Mouse (Mus musculus): ENCODE results near the gene Ppid. TPM values are rescaled to one million over a fixed set of nuclear protein-coding genes. Genes with fewer than 3 reads are reported as not detected.

The Ppid gene
- 158 and 164 TPM in 2 replicates for polyA plus RNA-seq (2015; fragmentation: Nextera tagmentation; extraction: Ambion mirVana)

GRCm38 (mm10) chr3:79590863-79591792 lies at the start of gene Ppid:
Ppid (plus strand) TSS chr3:79591342.
- Histone ChIP-seq H3K4me3 (replicated peaks) (peak within 1 kb of the TSS; percentile 94), H3K4me1 (peaks cover 26% of the 10 kb centered on the region), H3K36me3 (peaks cover 17% of the 10 kb centered on the region), H3K27ac (replicated peaks) (peak within 1 kb of the TSS; percentile 89), H3K9ac (replicated peaks) (peak within 1 kb of the TSS; percentile 83), H3K27me3 (replicated peaks) (no peaks in the 10 kb centered on the region), H3K4me2 (peak within 1 kb of the TSS; percentile 86), H3K9me3 (replicated peaks) (no peaks in the 10 kb centered on the region)
- ATAC-seq (ENCODE audit: low FRiP score): peak; percentile 88
- WGBS: 3% methylated on average over 63 of the region's 63 CpGs

GRCm38 (mm10) chr3:79542585-79542984 lies 48.6 kb upstream of the Ppid start:
- Histone ChIP-seq H3K4me3 (replicated peaks) (no peak overlapping the region), H3K4me1 (no peaks in the 10 kb centered on the region), H3K4me2 (no peak overlapping the region), H3K9me3 (replicated peaks) (no peaks in the 10 kb centered on the region), H3K27ac (replicated peaks) (no peak overlapping the region), H3K36me3 (no peaks in the 10 kb centered on the region), H3K9ac (replicated peaks) (no peak overlapping the region), H3K27me3 (replicated peaks) (no peaks in the 10 kb centered on the region)
- WGBS: 43% methylated on average over 6 of the region's 6 CpGs
- no peak for ATAC-seq (ENCODE audit: low FRiP score)

- H3K4me1 ChIP-seq: no peaks in the 10 kb centered on the region
- no peak for ATAC-seq (ENCODE audit: low FRiP score)
- H3K27ac ChIP-seq (replicated peaks): no peak overlapping the region
- no peak overlapping the region for H3K4me3 ChIP-seq (replicated peaks)
- no peak overlapping the region for H3K9ac ChIP-seq (replicated peaks)
- H3K4me2 ChIP-seq: no peak overlapping the region
- H3K27me3 ChIP-seq (replicated peaks): no peaks in the 10 kb centered on the region
- H3K36me3 ChIP-seq: no peaks in the 10 kb centered on the region
- no peaks in the 10 kb centered on the region for H3K9me3 ChIP-seq (replicated peaks)
- 88% methylated on average over 17 of the region's 17 CpGs for WGBS
Observed at GRCm38 (mm10) chr3:79548681-79549437, 42.3 kb upstream of the Ppid start.

- Histone ChIP-seq H3K4me3 (replicated peaks) (no peak overlapping the region), H3K4me1 (no peaks in the 10 kb centered on the region), H3K27me3 (replicated peaks) (no peaks in the 10 kb centered on the region), H3K9ac (replicated peaks) (no peak overlapping the region), H3K36me3 (no peaks in the 10 kb centered on the region), H3K4me2 (no peak overlapping the region), H3K27ac (replicated peaks) (no peak overlapping the region), H3K9me3 (replicated peaks) (no peaks in the 10 kb centered on the region)
- no peak for ATAC-seq (ENCODE audit: low FRiP score)
- WGBS: 96% methylated on average over 8 of the region's 8 CpGs
Observed at GRCm38 (mm10) chr3:79549751-79550393, 41.3 kb upstream of the Ppid start.

- ATAC-seq (ENCODE audit: low FRiP score): no peak
- H3K4me1 ChIP-seq: no peaks in the 10 kb centered on the region
- H3K36me3 ChIP-seq: no peaks in the 10 kb centered on the region
- 82% methylated on average over 10 of the region's 10 CpGs for WGBS
- H3K27ac ChIP-seq (replicated peaks): no peak overlapping the region
- no peak overlapping the region for H3K4me3 ChIP-seq (replicated peaks)
- H3K9ac ChIP-seq (replicated peaks): no peak overlapping the region
- H3K4me2 ChIP-seq: no peak overlapping the region
- H3K9me3 ChIP-seq (replicated peaks): no peaks in the 10 kb centered on the region
- H3K27me3 ChIP-seq (replicated peaks): no peaks in the 10 kb centered on the region
Observed at GRCm38 (mm10) chr3:79551826-79552552, 39.2 kb upstream of the Ppid start.

GRCm38 (mm10) chr3:79553779-79554178 lies 37.4 kb upstream of the Ppid start:
- Histone ChIP-seq H3K9me3 (replicated peaks) (no peaks in the 10 kb centered on the region), H3K9ac (replicated peaks) (no peak overlapping the region), H3K36me3 (no peaks in the 10 kb centered on the region), H3K4me1 (no peaks in the 10 kb centered on the region), H3K4me2 (no peak overlapping the region), H3K27me3 (replicated peaks) (no peaks in the 10 kb centered on the region), H3K27ac (replicated peaks) (no peak overlapping the region), H3K4me3 (replicated peaks) (no peak overlapping the region)
- 96% methylated on average over 3 of the region's 3 CpGs for WGBS
- ATAC-seq (ENCODE audit: low FRiP score): no peak

- ATAC-seq (ENCODE audit: low FRiP score): no peak
- Histone ChIP-seq H3K4me1 (no peaks in the 10 kb centered on the region), H3K9ac (replicated peaks) (no peak overlapping the region), H3K27ac (replicated peaks) (no peak overlapping the region), H3K27me3 (replicated peaks) (no peaks in the 10 kb centered on the region), H3K4me3 (replicated peaks) (no peak overlapping the region), H3K9me3 (replicated peaks) (no peaks in the 10 kb centered on the region), H3K36me3 (no peaks in the 10 kb centered on the region), H3K4me2 (no peak overlapping the region)
- WGBS: 91% methylated on average over 6 of the region's 6 CpGs
Observed at GRCm38 (mm10) chr3:79555061-79555460, 36.1 kb upstream of the Ppid start.

- WGBS: 66% methylated on average over 9 of the region's 9 CpGs
- H3K9ac ChIP-seq (replicated peaks): no peak overlapping the region
- no peak overlapping the region for H3K4me3 ChIP-seq (replicated peaks)
- H3K4me2 ChIP-seq: no peak overlapping the region
- H3K4me1 ChIP-seq: peaks cover 4% of the 10 kb centered on the region; the same call in 1 of the 2 replicates
- H3K36me3 ChIP-seq: no peaks in the 10 kb centered on the region
- no peaks in the 10 kb centered on the region for H3K27me3 ChIP-seq (replicated peaks)
- peak overlapping the region; percentile 49 for H3K27ac ChIP-seq (replicated peaks)
- no peaks in the 10 kb centered on the region for H3K9me3 ChIP-seq (replicated peaks)
- peak; percentile 81 for ATAC-seq (ENCODE audit: low FRiP score)
Observed at GRCm38 (mm10) chr3:79559021-79559772, 31.9 kb upstream of the Ppid start.

GRCm38 (mm10) chr3:79559773-79560045 lies 31.4 kb upstream of the Ppid start:
- H3K4me3 ChIP-seq (replicated peaks): no peak overlapping the region
- no peak overlapping the region for H3K9ac ChIP-seq (replicated peaks)
- WGBS: 71% methylated on average over 5 of the region's 5 CpGs
- no peaks in the 10 kb centered on the region for H3K9me3 ChIP-seq (replicated peaks)
- peaks cover 4% of the 10 kb centered on the region; the same call in 1 of the 2 replicates for H3K4me1 ChIP-seq
- no peaks in the 10 kb centered on the region for H3K36me3 ChIP-seq
- H3K27ac ChIP-seq (replicated peaks): peak overlapping the region; percentile 49
- no peaks in the 10 kb centered on the region for H3K27me3 ChIP-seq (replicated peaks)
- ATAC-seq (ENCODE audit: low FRiP score): 0 out of 2 replicates have a peak, but pooled peaks have one; percentile 10
- H3K4me2 ChIP-seq: no peak overlapping the region

GRCm38 (mm10) chr3:79560555-79560954 lies 30.6 kb upstream of the Ppid start:
- WGBS: 92% methylated on average over 6 of the region's 6 CpGs

More at GRCm38 (mm10) chr3:79560555-79560954, 30.6 kb upstream of the Ppid start:
- no peak for ATAC-seq (ENCODE audit: low FRiP score)
- no peak overlapping the region for H3K9ac ChIP-seq (replicated peaks)
- peaks cover 12% of the 10 kb centered on the region for H3K4me1 ChIP-seq
- no peaks in the 10 kb centered on the region for H3K9me3 ChIP-seq (replicated peaks)
- no peak overlapping the region for H3K4me2 ChIP-seq
- H3K27me3 ChIP-seq (replicated peaks): no peaks in the 10 kb centered on the region
- no peak overlapping the region for H3K4me3 ChIP-seq (replicated peaks)
- no peak overlapping the region for H3K27ac ChIP-seq (replicated peaks)
- no peaks in the 10 kb centered on the region for H3K36me3 ChIP-seq
